Mouse (Mus musculus) erythroblast, embryonic 14.5 days (primary cell): Measurements from ENCODE around the gene Fbxl13.

Experiments
- GATA1 ChIP-seq: IDR thresholded peaks from 2 replicates; pipeline ENCODE4 v1.6.1; 2012; ENCODE audit warnings: low read length, inconsistent platforms, mixed read lengths
- TAL1 ChIP-seq: IDR thresholded peaks from 3 replicates; pipeline ENCODE4 v1.6.1; 2012; ENCODE audit warnings: low read length, inconsistent platforms, mixed read lengths

- TF ChIP-seq GATA1 (no peak), TAL1 (no peak)
Observed at GRCm38 (mm10) chr5:21482446-21483222, 162.8 kb downstream of the Fbxl13 start.
